Mouse (Mus musculus) E14TG2a.4 (cell line): ENCODE measurements around the gene Slc17a8.

Experiments
- CTCF ChIP-seq: conservative IDR thresholded peaks from 2 replicates; pipeline ENCODE4 v1.5.1; 2014; ENCODE audit warnings: low read length
- POU5F1 ChIP-seq: IDR thresholded peaks from 2 replicates; pipeline ENCODE4 v1.6.1; 2014; ENCODE audit warnings: low read length, borderline replicate concordance

DNA sequence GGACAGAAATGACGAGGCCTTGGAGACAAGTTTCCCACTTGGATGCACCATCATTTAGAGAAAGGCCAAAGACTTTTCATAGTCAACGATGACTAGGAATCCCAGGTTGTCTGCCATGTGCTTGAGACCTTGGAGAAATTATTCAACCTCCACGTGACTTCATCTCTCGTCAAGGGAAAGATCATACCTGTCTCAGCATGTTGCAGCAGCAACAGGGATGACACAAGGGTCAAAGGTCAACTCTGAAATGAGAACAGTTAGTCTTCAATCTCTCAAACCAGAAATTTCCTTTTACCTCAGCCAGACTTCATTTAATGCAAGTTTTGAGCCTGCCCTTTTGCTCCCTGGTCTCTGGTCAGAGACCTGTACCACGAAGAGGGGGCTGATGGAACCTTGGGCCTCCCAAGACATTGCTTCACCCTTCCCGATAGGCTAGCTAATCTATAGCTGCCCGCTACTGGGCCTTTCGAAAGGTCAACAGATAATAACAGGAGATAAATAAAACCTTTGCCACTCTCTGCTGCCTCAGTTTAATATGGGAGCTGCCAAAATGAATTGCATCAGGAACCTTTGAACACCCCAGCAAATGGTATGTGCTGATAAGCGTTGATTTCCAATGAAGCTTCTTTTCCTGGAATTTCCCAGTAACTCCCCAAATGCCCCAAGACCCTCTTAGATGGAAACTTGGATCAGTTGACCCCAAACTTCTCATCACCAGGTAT is 55.6 kb downstream of the Slc17a8 start:
- TF ChIP-seq CTCF (no peak), POU5F1 (no peak)
